Mouse (Mus musculus) ES-E14 (cell line): ENCODE measurements around the gene Ubtfl1. TPM values are rescaled to one million over a fixed set of nuclear protein-coding genes. Genes with fewer than 3 reads are reported as not detected.

Experiments
- DNase-seq: peaks from one replicate; pipeline ENCODE4 v3.0.0-alpha.2; 2013; ENCODE audit warnings: low read depth, low spot score
- H3K27ac ChIP-seq: 2 replicates; pipeline ENCODE4 v1.5.1; 2012; ENCODE audit warnings: low read depth, mild to moderate bottlenecking, low read length, moderate library complexity, mixed read lengths; ENCODE audit not compliant: poor library complexity, insufficient read depth, severe bottlenecking
- H3K36me3 ChIP-seq: 2 replicates; pipeline ENCODE4 v1.6.1; 2012; ENCODE audit warnings: mild to moderate bottlenecking, low read length, moderate library complexity, mixed read lengths; ENCODE audit not compliant: control insufficient read depth, poor library complexity, insufficient read depth, severe bottlenecking
- H3K4me1 ChIP-seq, 2 experiments: fragments of 150-350 bp in 1 of 2; sonication (generic) in 1 of 2; 2 replicates each; pipeline ENCODE4 v1.6.1; 2012; ENCODE audit warnings: low read length in 2 of 2, mild to moderate bottlenecking in 1 of 2, mixed read lengths in 1 of 2; ENCODE audit not compliant: control insufficient read depth in 2 of 2, insufficient read depth in 2 of 2, poor library complexity in 1 of 2
- H3K4me3 ChIP-seq, 2 experiments: fragments of 150-350 bp in 1 of 2; sonication (generic) in 1 of 2; 2 replicates each; pipeline ENCODE4 v1.5.1; 2012; ENCODE audit warnings: low read length in 2 of 2, low read depth in 1 of 2, mild to moderate bottlenecking in 1 of 2, mixed read lengths in 1 of 2; ENCODE audit not compliant: insufficient read depth in 1 of 2, poor library complexity in 1 of 2, severe bottlenecking in 1 of 2
- H3K9ac ChIP-seq: 2 replicates; pipeline ENCODE4 v1.6.1; 2012; ENCODE audit warnings: low read depth, mild to moderate bottlenecking, low read length, mixed read lengths; ENCODE audit not compliant: poor library complexity, insufficient read depth, severe bottlenecking
- H3K9me3 ChIP-seq: fragments of 150-350 bp; sonication (generic); 2 replicates; pipeline ENCODE4 v1.6.1; 2012; ENCODE audit warnings: low read depth, mild to moderate bottlenecking, low read length; ENCODE audit not compliant: control insufficient read depth, insufficient read depth
- CHD2 ChIP-seq: IDR thresholded peaks from 2 replicates; pipeline ENCODE4 v1.6.1; 2014; ENCODE audit warnings: mild to moderate bottlenecking, low read depth, low read length, inconsistent platforms
- HCFC1 ChIP-seq: IDR thresholded peaks from 2 replicates; pipeline ENCODE4 v1.6.1; 2012; ENCODE audit warnings: low read length, inconsistent platforms, borderline replicate concordance; ENCODE audit not compliant: insufficient read depth
- MAFK ChIP-seq: IDR thresholded peaks from 2 replicates; pipeline ENCODE4 v1.6.1; 2014; ENCODE audit warnings: mild to moderate bottlenecking, low read depth, low read length, inconsistent platforms; ENCODE audit not compliant: insufficient read depth
- ZC3H11A ChIP-seq: IDR thresholded peaks from 2 replicates; pipeline ENCODE4 v1.6.1; 2012; ENCODE audit warnings: low read depth, mild to moderate bottlenecking, inconsistent platforms, low read length, borderline replicate concordance
- ZNF384 ChIP-seq: IDR thresholded peaks from 2 replicates; pipeline ENCODE4 v1.6.1; 2012; ENCODE audit warnings: low read depth, low read length, inconsistent platforms
- in situ Hi-C, 2 experiments: fragments of 600-800 bp; cut with MboI; formaldehyde crosslinking; loops; one replicate each; pipeline ENCODE4 v1.15.1; 2025; ENCODE audit warnings: low sequenced_read_pairs in 2 of 2, inconsistent platforms in 1 of 2; ENCODE audit not compliant: unreplicated experiment in 2 of 2
- total RNA-seq: library from RNA; depleted of rRNA; stranded (reverse); fragments of 300-350 nt; gene quantifications from 2 replicates; pipeline ENCODE4 v1.2.3, GENCODE M21; 2012; rRNA removed

Gene Ubtfl1
- total RNA-seq, 1 experiment: 1.7 TPM

- H3K27ac ChIP-seq: no peak within 1 kb of the TSS
- no peak within 1 kb of the TSS for H3K4me3 ChIP-seq
- H3K36me3 ChIP-seq: no peaks in the 10 kb centered on the region
- in situ Hi-C loops: no loop called here
- H3K9ac ChIP-seq: no peak within 1 kb of the TSS
- H3K9me3 ChIP-seq: no peaks in the 10 kb centered on the region
- TF ChIP-seq MAFK (no peak), ZC3H11A (no peak), CHD2 (no peak), HCFC1 (no peak)
- no peaks in the 10 kb centered on the region for H3K4me1 ChIP-seq
- no peak for DNase-seq
Measured at GRCm38 (mm10) chr9:18430354-18430753, 26.1 kb downstream of the Ubtfl1 start, which contains the start of gene Mbd3l2. Gene Mbd3l2, plus strand, starts transcription at chr9:18430654.

- in situ Hi-C loops: no loop called here
- TF ChIP-seq ZNF384 (no peak), MAFK (no peak)
Measured at GRCm38 (mm10) chr9:18431687-18432086, 27.5 kb downstream of the Ubtfl1 start.

GRCm38 (mm10) chr9:18456520-18456919, 52.3 kb downstream of the Ubtfl1 start:
- Histone ChIP-seq H3K27ac (no peak overlapping the region), H3K9me3 (no peaks in the 10 kb centered on the region), H3K36me3 (no peaks in the 10 kb centered on the region), H3K4me3 (no peak overlapping the region), H3K4me1 (no peaks in the 10 kb centered on the region), H3K9ac (no peak overlapping the region)
- in situ Hi-C loops: no loop called here
- DNase-seq: no peak
- TF ChIP-seq HCFC1 (no peak), ZNF384 (no peak), ZC3H11A (no peak), CHD2 (no peak), MAFK (no peak)

More at GRCm38 (mm10) chr9:18431687-18432086, 27.5 kb downstream of the Ubtfl1 start:
- Histone ChIP-seq H3K4me3 (no peak overlapping the region), H3K9ac (no peak overlapping the region), H3K36me3 (no peaks in the 10 kb centered on the region), H3K4me1 (no peaks in the 10 kb centered on the region), H3K27ac (no peak overlapping the region), H3K9me3 (no peaks in the 10 kb centered on the region)
- no peak for DNase-seq

Other genes starting within 250 kb of the Ubtfl1 start
- gene Chordc1, start 112.3 kb upstream of the Ubtfl1 start, total RNA-seq: 70.6 and 81.3 TPM in 2 replicates
- gene Naalad2, start 1.4 kb upstream of the Ubtfl1 start, total RNA-seq: 2.9 and 3.6 TPM in 2 replicates
- gene Mbd3l2, start 26.2 kb downstream of the Ubtfl1 start, total RNA-seq: not detected in 2 replicates
- 2.2 and 2.7 TPM in 2 replicates for gene Zfp558, start 73.8 kb downstream of the Ubtfl1 start, total RNA-seq
- not detected in 2 replicates for gene Mbd3l1, start 73.9 kb downstream of the Ubtfl1 start, total RNA-seq